Mouse (Mus musculus) brain, adult 10 weeks (tissue): ENCODE data around the gene 4930455H04Rik. TPM values are rescaled to one million over a fixed set of nuclear protein-coding genes. Genes with fewer than 3 reads are reported as not detected.

Source experiments
- polyA plus RNA-seq: library from polyadenylated mRNA; stranded (reverse); fragments of 350-450 nt; fragmentation: Illumina TruSeq; extraction: RNeasy Lipid Tissue Mini Kit (QIAGEN cat#74804); gene quantifications from one replicate; pipeline ENCODE4 v1.2.3, GENCODE M21; 2015; ENCODE audit warnings: low read depth, low replicate concordance

4930455H04Rik gene
- polyA plus RNA-seq = not detected

GRCm38 (mm10) chr3:116967967-116968366 lies at the start of gene 4930455H04Rik:
TSS of gene 4930455H04Rik (plus strand) at chr3:116968267.

DNA sequence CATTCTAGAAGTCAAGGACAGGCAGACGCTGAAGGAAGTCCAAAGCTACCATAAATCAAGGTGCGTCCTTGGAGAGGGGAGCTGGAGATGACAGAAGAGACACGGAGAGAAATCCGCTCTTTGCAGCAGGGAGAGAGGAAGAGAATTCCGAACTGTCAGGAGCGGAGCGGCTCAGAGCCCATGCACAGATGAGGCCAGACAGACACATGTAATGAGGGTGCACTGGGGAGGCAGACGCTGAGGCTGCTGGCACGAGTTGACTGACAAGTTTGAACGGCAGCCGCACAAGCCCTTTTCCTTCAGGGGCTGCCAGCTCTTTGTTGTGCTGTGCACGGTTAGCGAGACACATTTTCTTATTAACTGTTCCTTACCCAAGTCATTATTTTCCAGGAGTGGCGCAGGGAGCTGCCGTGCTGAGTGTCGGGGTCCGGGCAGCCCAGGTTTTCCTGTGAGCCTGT lies 502 bp downstream of the 4930455H04Rik start, which contains the start of gene Palmd:
TSS of gene Palmd (minus strand) at position 448 of the 458 bp plus-strand sequence.

Other genes starting within 250 kb of the 4930455H04Rik start
- 16.1 TPM for gene Agl, start 160.1 kb upstream of the 4930455H04Rik start, polyA plus RNA-seq
- 0.68 TPM for gene Frrs1, start 108.8 kb upstream of the 4930455H04Rik start, polyA plus RNA-seq
- 16.3 TPM for gene Palmd, start 720 bp downstream of the 4930455H04Rik start, polyA plus RNA-seq